Mouse (Mus musculus) WW6 (cell line): ENCODE measurements at regions not wholly inside any gene's neighbourhood (a gene's known extent, or its start where the extent isn't known, plus 50 kb on each side); places are given as distances from the start of the nearest gene placed in this dataset.
A peak's percentile ranks its signal among the peaks of the same experiment; 100 is the strongest.
"Not testable (repeated sequence)": the region's sequence is repeated elsewhere in the genome, so short reads cannot be mapped to it uniquely, and the experiment has no call there.

Experiments used
- DNase-seq: peaks from one replicate; pipeline ENCODE4 v3.0.0-alpha.2; 2013; ENCODE audit warnings: low read depth, low spot score

- no peak for DNase-seq
These were observed 85.0 kb downstream of the Glrx3 start for GRCm38 (mm10) chr7:137522450-137522849.

- no peak for DNase-seq
These were observed 96.1 kb downstream of the Glrx3 start for GRCm38 (mm10) chr7:137533476-137533875.

GRCm38 (mm10) chr7:137549991-137550390 lies 112.6 kb downstream of the Glrx3 start:
- DNase-seq = peak; percentile 22

- DNase-seq = no peak
These were observed 115.3 kb downstream of the Glrx3 start for GRCm38 (mm10) chr7:137552551-137553198.

- DNase-seq = no peak
These were observed 118.1 kb downstream of the Glrx3 start for GRCm38 (mm10) chr7:137555481-137555880.

- no peak for DNase-seq
These were observed 120.0 kb downstream of the Glrx3 start for GRCm38 (mm10) chr7:137557439-137557838.

- DNase-seq = no peak
These were observed 121.5 kb downstream of the Glrx3 start for GRCm38 (mm10) chr7:137558871-137559270.

GRCm38 (mm10) chr7:137570199-137570598 lies 132.8 kb downstream of the Glrx3 start:
- peak; percentile 59 for DNase-seq

GRCm38 (mm10) chr7:137575491-137575890 lies 138.1 kb downstream of the Glrx3 start:
- no peak for DNase-seq

- DNase-seq = no peak
These were observed 138.8 kb downstream of the Glrx3 start for GRCm38 (mm10) chr7:137576251-137576650.

- no peak for DNase-seq
These were observed 146.1 kb downstream of the Glrx3 start for GRCm38 (mm10) chr7:137583556-137583955.

- DNase-seq = not testable (repeated sequence)
These were observed 147.5 kb downstream of the Glrx3 start for GRCm38 (mm10) chr7:137584916-137585315.

- DNase-seq = no peak
These were observed 156.2 kb downstream of the Glrx3 start for GRCm38 (mm10) chr7:137593570-137593969.

GRCm38 (mm10) chr7:137595567-137595966 lies 158.2 kb downstream of the Glrx3 start:
- no peak for DNase-seq

- no peak for DNase-seq
These were observed 158.7 kb downstream of the Glrx3 start for GRCm38 (mm10) chr7:137596161-137596560.

GRCm38 (mm10) chr7:137603039-137603438 lies 165.6 kb downstream of the Glrx3 start:
- DNase-seq = peak; percentile 45

GRCm38 (mm10) chr7:137609752-137610151 lies 172.3 kb downstream of the Glrx3 start:
- DNase-seq = no peak

GRCm38 (mm10) chr7:137611363-137611762 lies 173.9 kb downstream of the Glrx3 start:
- no peak for DNase-seq

- no peak for DNase-seq
These were observed 174.6 kb downstream of the Glrx3 start for GRCm38 (mm10) chr7:137611891-137612522.

GRCm38 (mm10) chr7:137618406-137619133 lies 181.2 kb downstream of the Glrx3 start:
- no peak for DNase-seq

- no peak for DNase-seq
These were observed 181.9 kb downstream of the Glrx3 start for GRCm38 (mm10) chr7:137619286-137619789.

GRCm38 (mm10) chr7:137628266-137628665 lies 190.9 kb downstream of the Glrx3 start:
- no peak for DNase-seq
